Mouse (Mus musculus) macrophage (primary cell): ENCODE data around the gene Sbf1. TPM values are rescaled to one million over a fixed set of nuclear protein-coding genes. Genes with fewer than 3 reads are reported as not detected.

Experiments
- H3K27ac ChIP-seq: fragments of 350-480 bp; formaldehyde crosslinking; 2 replicates; pipeline ENCODE4 v1.9.0; 2021
- H3K36me3 ChIP-seq: fragments of 350-480 bp; formaldehyde crosslinking; 2 replicates; pipeline ENCODE4 v1.9.0; 2021; ENCODE audit errors: inconsistent target
- H3K4me3 ChIP-seq: fragments of 350-480 bp; formaldehyde crosslinking; 2 replicates; pipeline ENCODE4 v1.9.0; 2021; ENCODE audit errors: inconsistent target
- H3K79me2 ChIP-seq: fragments of 350-480 bp; formaldehyde crosslinking; 2 replicates; pipeline ENCODE4 v1.9.0; 2021; ENCODE audit errors: inconsistent target
- WGBS: methylation state at CpG from one replicate; pipeline ENCODE4 v1.1.7; 2026; ENCODE audit warnings: inconsistent platforms; ENCODE audit not compliant: missing documents; 5-methylcytosine and 5-hydroxymethylcytosine counted together
- polyA plus RNA-seq: library from polyadenylated mRNA; stranded (reverse); fragments of 250-400 nt; gene quantifications from 3 replicates; pipeline ENCODE4 v1.2.4, GENCODE M21; 2018; ENCODE audit warnings: inconsistent platforms

The Sbf1 gene
- polyA plus RNA-seq, 1 experiment from 2014 or later: 25.5 TPM

GRCm38 (mm10) chr15:89339696-89340095 lies 24.6 kb upstream of the Sbf1 start:
- Histone ChIP-seq H3K27ac (no peak overlapping the region), H3K36me3 (no peaks in the 10 kb centered on the region), H3K79me2 (no peaks in the 10 kb centered on the region), H3K4me3 (no peak overlapping the region)
- WGBS: 11% methylated on average over 1 of the region's 2 CpGs

- no peaks in the 10 kb centered on the region for H3K36me3 ChIP-seq
- H3K4me3 ChIP-seq: no peak overlapping the region
- 86% methylated on average over 14 of the region's 14 CpGs for WGBS
- H3K27ac ChIP-seq: no peak overlapping the region
- no peaks in the 10 kb centered on the region for H3K79me2 ChIP-seq
These were observed 21.3 kb upstream of the Sbf1 start for GRCm38 (mm10) chr15:89336422-89336821.

GRCm38 (mm10) chr15:89334774-89335537 lies 19.8 kb upstream of the Sbf1 start:
- WGBS: 91% methylated on average over 17 of the region's 17 CpGs
- H3K79me2 ChIP-seq: no peaks in the 10 kb centered on the region
- no peak overlapping the region for H3K4me3 ChIP-seq
- H3K36me3 ChIP-seq: no peaks in the 10 kb centered on the region
- H3K27ac ChIP-seq: no peak overlapping the region

GRCm38 (mm10) chr15:89334271-89334670 lies 19.2 kb upstream of the Sbf1 start, which contains the start of gene Miox:
Gene Miox, plus strand, starts transcription at chr15:89334398.
- H3K79me2 ChIP-seq: no peaks in the 10 kb centered on the region
- WGBS: 88% methylated on average over 7 of the region's 7 CpGs
- H3K27ac ChIP-seq: no peak within 1 kb of the TSS
- H3K4me3 ChIP-seq: no peak within 1 kb of the TSS
- H3K36me3 ChIP-seq: no peaks in the 10 kb centered on the region

GRCm38 (mm10) chr15:89326441-89326840 lies 11.3 kb upstream of the Sbf1 start:
- Histone ChIP-seq H3K79me2 (no peaks in the 10 kb centered on the region), H3K27ac (no peak overlapping the region), H3K4me3 (no peak overlapping the region), H3K36me3 (no peaks in the 10 kb centered on the region)
- 100% methylated on average over 4 of the region's 5 CpGs for WGBS

- Histone ChIP-seq H3K79me2 (no peaks in the 10 kb centered on the region), H3K36me3 (no peaks in the 10 kb centered on the region), H3K4me3 (no peak overlapping the region), H3K27ac (no peak overlapping the region)
- WGBS: 27% methylated on average over 4 of the region's 4 CpGs
These were observed 8.5 kb upstream of the Sbf1 start for GRCm38 (mm10) chr15:89323656-89324055.

GRCm38 (mm10) chr15:89322670-89323522 lies 7.8 kb upstream of the Sbf1 start, which contains the start of gene Adm2:
Gene Adm2, plus strand, starts transcription at chr15:89322720.
- Histone ChIP-seq H3K4me3 (no peak within 1 kb of the TSS), H3K36me3 (no peaks in the 10 kb centered on the region), H3K79me2 (no peaks in the 10 kb centered on the region), H3K27ac (no peak within 1 kb of the TSS)
- 61% methylated on average over 26 of the region's 26 CpGs for WGBS

- no peak overlapping the region for H3K27ac ChIP-seq
- WGBS: 70% methylated on average over 7 of the region's 8 CpGs
- no peak overlapping the region for H3K4me3 ChIP-seq
- no peaks in the 10 kb centered on the region for H3K36me3 ChIP-seq
- no peaks in the 10 kb centered on the region for H3K79me2 ChIP-seq
These were observed 6.2 kb upstream of the Sbf1 start for GRCm38 (mm10) chr15:89321264-89321663.

GRCm38 (mm10) chr15:89316146-89316545 lies 1.0 kb upstream of the Sbf1 start:
- Histone ChIP-seq H3K36me3 (no peaks in the 10 kb centered on the region), H3K4me3 (no peak overlapping the region), H3K79me2 (peaks cover 37% of the 10 kb centered on the region), H3K27ac (no peak overlapping the region)
- WGBS: 91% methylated on average over 11 of the region's 11 CpGs

GRCm38 (mm10) chr15:89314511-89315189 lies 461 bp downstream of the Sbf1 start:
- no peak overlapping the region for H3K27ac ChIP-seq
- no peaks in the 10 kb centered on the region for H3K36me3 ChIP-seq
- under 1% methylated on average over 58 of the region's 58 CpGs for WGBS
- H3K4me3 ChIP-seq: peak overlapping the region; percentile 67
- peaks cover 52% of the 10 kb centered on the region for H3K79me2 ChIP-seq

- H3K4me3 ChIP-seq: peak overlapping the region; percentile 67
- 38% methylated on average over 3 of the region's 3 CpGs for WGBS
- H3K36me3 ChIP-seq: no peaks in the 10 kb centered on the region
- H3K79me2 ChIP-seq: peaks cover 58% of the 10 kb centered on the region
- no peak overlapping the region for H3K27ac ChIP-seq
These were observed 1.0 kb downstream of the Sbf1 start for GRCm38 (mm10) chr15:89314107-89314506.

- Histone ChIP-seq H3K4me3 (no peak overlapping the region), H3K36me3 (no peaks in the 10 kb centered on the region), H3K79me2 (peaks cover 65% of the 10 kb centered on the region), H3K27ac (no peak overlapping the region)
- WGBS: 82% methylated on average over 4 of the region's 4 CpGs
These were observed 1.8 kb downstream of the Sbf1 start for GRCm38 (mm10) chr15:89313359-89313758.

- Histone ChIP-seq H3K27ac (no peak overlapping the region), H3K79me2 (peaks cover 96% of the 10 kb centered on the region), H3K4me3 (no peak overlapping the region), H3K36me3 (peaks cover 16% of the 10 kb centered on the region; the same call in 1 of the 2 replicates)
- 20% methylated on average over 6 of the region's 6 CpGs for WGBS
These were observed 5.1 kb downstream of the Sbf1 start for GRCm38 (mm10) chr15:89309962-89310498.

- H3K79me2 ChIP-seq: peaks cover 89% of the 10 kb centered on the region
- H3K4me3 ChIP-seq: no peak overlapping the region
- H3K27ac ChIP-seq: no peak overlapping the region
- 69% methylated on average over 7 of the region's 7 CpGs for WGBS
- H3K36me3 ChIP-seq: peaks cover 31% of the 10 kb centered on the region; the same call in 1 of the 2 replicates
These were observed 6.5 kb downstream of the Sbf1 start for GRCm38 (mm10) chr15:89308406-89309139.
